Mouse (Mus musculus) embryonic facial prominence, embryonic 13.5 days (tissue): ENCODE measurements around the gene Olfr1390. TPM values are rescaled to one million over a fixed set of nuclear protein-coding genes. Genes with fewer than 3 reads are reported as not detected.

Experiments
- polyA plus RNA-seq: library from polyadenylated mRNA; unstranded; fragments of >200 nt; fragmentation: Nextera tagmentation; extraction: Ambion mirVana; gene quantifications from 2 replicates; pipeline ENCODE4 v1.2.1, GENCODE M21; 2015

The Olfr1390 gene
- polyA plus RNA-seq, 1 experiment from 2014 or later: not detected

Other genes starting within 250 kb of the Olfr1390 start
- 0.07 TPM in 1 of 2 replicates, not detected in the other for gene Olfr1396, start 220.3 kb upstream of the Olfr1390 start, polyA plus RNA-seq
- gene Olfr1395, start 192.9 kb upstream of the Olfr1390 start, polyA plus RNA-seq: 0.08 TPM in 1 of 2 replicates, not detected in the other
- not detected in 2 replicates for gene Olfr1394, start 180.8 kb upstream of the Olfr1390 start, polyA plus RNA-seq
- 0.51 and 0.81 TPM in 2 replicates for gene Btnl9, start 148.0 kb upstream of the Olfr1390 start, polyA plus RNA-seq
- gene Zfp62, start 131.9 kb upstream of the Olfr1390 start, polyA plus RNA-seq: 41.7 and 46.5 TPM in 2 replicates
- 53.5 and 56.7 TPM in 2 replicates for gene Mgat1, start 91.0 kb upstream of the Olfr1390 start, polyA plus RNA-seq
- gene Olfr1393, start 56.9 kb upstream of the Olfr1390 start, polyA plus RNA-seq: not detected in 2 replicates
- gene Olfr1392, start 49.9 kb upstream of the Olfr1390 start, polyA plus RNA-seq: not detected in 2 replicates
- gene Olfr10, start 30.4 kb upstream of the Olfr1390 start, polyA plus RNA-seq: not detected in 2 replicates
- 0.10 TPM in 1 of 2 replicates, not detected in the other for gene Olfr1391, start 12.4 kb upstream of the Olfr1390 start, polyA plus RNA-seq
- 0.17 TPM in 1 of 2 replicates, not detected in the other for gene Olfr1389, start 87.9 kb downstream of the Olfr1390 start, polyA plus RNA-seq
- gene Olfr1388, start 101.4 kb downstream of the Olfr1390 start, polyA plus RNA-seq: 0.11 TPM in 2 replicates
- gene Olfr1387, start 120.2 kb downstream of the Olfr1390 start, polyA plus RNA-seq: not detected in 2 replicates
- gene Olfr1386, start 129.9 kb downstream of the Olfr1390 start, polyA plus RNA-seq: not detected in 2 replicates
- gene Olfr1385, start 153.9 kb downstream of the Olfr1390 start, polyA plus RNA-seq: not detected in 2 replicates
- 0.08 TPM in 1 of 2 replicates, not detected in the other for gene Olfr1384, start 171.5 kb downstream of the Olfr1390 start, polyA plus RNA-seq
- not detected in 2 replicates for gene Olfr1383, start 184.5 kb downstream of the Olfr1390 start, polyA plus RNA-seq
- not detected in 2 replicates for gene Olfr1382, start 193.1 kb downstream of the Olfr1390 start, polyA plus RNA-seq
- not detected in 2 replicates for gene Olfr1381, start 208.3 kb downstream of the Olfr1390 start, polyA plus RNA-seq
- not detected in 2 replicates for gene Olfr1380, start 221.7 kb downstream of the Olfr1390 start, polyA plus RNA-seq